Mouse (Mus musculus) T-cell, adult 2 months (primary cell): Measurements from ENCODE around the gene Olfr829.
"Not testable (repeated sequence)": the region's sequence is repeated elsewhere in the genome, so short reads cannot be mapped to it uniquely, and the experiment has no call there.

ENCODE experiments used
- DNase-seq: peaks from one replicate; pipeline ENCODE4 v3.0.0; 2022; ENCODE audit warnings: low spot score

The Olfr829 gene

GRCm38 (mm10) chr9:18854633-18855032, at the start of gene Olfr829:
Gene Olfr829 (plus strand): TSS chr9:18854933.
- DNase-seq, result no peak

- DNase-seq, result no peak
Measured at GRCm38 (mm10) chr9:18819426-18819825, 35.3 kb upstream of the Olfr829 start, which contains the start of gene Olfr828. Gene Olfr828 (minus strand): TSS chr9:18819526.

GRCm38 (mm10) chr9:18874393-18874792, 19.7 kb downstream of the Olfr829 start, which contains the start of gene Olfr830:
Gene Olfr830 (plus strand): TSS chr9:18874693.
- no peak for DNase-seq

GRCm38 (mm10) chr9:18907699-18908098, 53.0 kb downstream of the Olfr829 start:
- not testable (repeated sequence) for DNase-seq
